Mouse (Mus musculus): Measurements from ENCODE around the gene Ergic2. TPM values are rescaled to one million over a fixed set of nuclear protein-coding genes. Genes with fewer than 3 reads are reported as not detected.
"Not testable (repeated sequence)": the region's sequence is repeated elsewhere in the genome, so short reads cannot be mapped to it uniquely, and the experiment has no call there.

Gene Ergic2
- polyA plus RNA-seq, 1 experiment from 2014 or later = 169 TPM

DNA sequence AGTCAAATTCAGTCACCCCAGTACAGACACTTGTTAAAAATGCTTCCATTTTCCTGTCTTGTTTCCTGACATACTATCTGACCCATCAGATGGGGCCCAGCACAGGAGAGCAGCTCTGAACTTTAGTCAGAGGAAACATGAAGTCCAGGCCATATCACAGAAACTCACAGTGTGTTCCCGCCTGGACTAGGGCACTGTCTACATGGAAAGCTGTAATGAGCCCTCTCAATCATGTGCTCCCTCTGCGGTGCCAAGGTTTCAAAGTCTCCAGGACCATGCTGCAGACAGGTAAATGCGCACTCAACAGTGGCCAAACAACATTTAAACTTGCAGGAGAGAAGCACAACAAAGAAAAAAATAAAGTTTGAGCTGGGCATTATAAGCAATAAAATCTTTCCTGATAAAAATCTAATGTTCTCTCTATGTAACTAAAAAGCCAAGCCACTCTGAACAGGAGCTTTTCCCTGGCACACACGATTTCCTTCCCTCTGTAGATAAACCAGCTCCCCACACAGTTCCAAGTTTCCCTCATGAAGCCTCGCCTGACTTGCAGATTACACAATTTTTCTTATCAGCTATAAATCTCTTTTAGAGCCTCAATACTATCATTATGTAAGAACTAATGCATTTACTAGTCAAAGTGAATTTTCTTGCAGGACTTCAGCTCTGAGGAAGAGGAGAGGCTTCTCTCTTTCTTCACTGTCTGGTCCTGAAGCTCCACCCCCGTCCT lies 18.0 kb downstream of the Ergic2 start:
- Histone ChIP-seq H3K4me2 (ENCODE audit: low read length) (no peak overlapping the region), H3K27me3 (replicated peaks; ENCODE audit: control insufficient read depth, insufficient read depth, low read length) (no peaks in the 10 kb centered on the region), H3K36me3 (ENCODE audit: control insufficient read depth, insufficient read depth, low read length) (peaks cover 77% of the 10 kb centered on the region), H3K9me3 (ENCODE audit: control insufficient read depth, low read length) (no peaks in the 10 kb centered on the region), H3K27ac (ENCODE audit: low read depth) (no peak overlapping the region), H3K9ac (ENCODE audit: low read length) (no peak overlapping the region), H3K4me3 (ENCODE audit: low read depth, low read length) (no peak overlapping the region), H3K4me1 (replicated peaks; ENCODE audit: control insufficient read depth, insufficient read depth, low read length) (no peaks in the 10 kb centered on the region)
- no peak for DNase-seq (ENCODE audit: low spot score)
- no peak for ATAC-seq (replicated peaks; ENCODE audit: low FRiP score, low TSS enrichment, low read depth)
- 79% methylated on average over 6 of the region's 6 CpGs for WGBS

DNA sequence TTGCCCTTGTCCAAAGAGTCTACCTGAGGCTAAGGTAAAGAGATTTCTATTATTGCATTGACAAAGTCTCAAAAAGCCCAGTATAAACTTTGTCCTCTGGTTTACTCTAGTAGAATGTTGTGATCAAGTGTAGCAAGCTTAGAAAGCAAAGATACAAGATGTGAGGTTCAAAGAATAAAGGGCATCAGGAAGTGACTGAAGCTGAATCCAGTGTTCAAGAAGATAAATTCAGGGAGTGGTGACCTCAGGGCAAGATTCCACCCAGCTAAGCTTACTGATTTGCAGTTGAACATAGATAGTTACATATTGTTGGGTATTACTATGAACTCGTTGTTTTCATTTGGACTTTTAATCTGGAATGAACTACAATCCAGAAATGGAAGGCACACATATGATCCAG lies 26.5 kb downstream of the Ergic2 start:
- Histone ChIP-seq H3K9ac (ENCODE audit: low read length) (no peak overlapping the region), H3K4me3 (ENCODE audit: low read depth, low read length) (no peak overlapping the region), H3K27me3 (replicated peaks; ENCODE audit: control insufficient read depth, insufficient read depth, low read length) (no peaks in the 10 kb centered on the region), H3K36me3 (ENCODE audit: control insufficient read depth, insufficient read depth, low read length) (peaks cover 92% of the 10 kb centered on the region), H3K4me2 (ENCODE audit: low read length) (no peak overlapping the region), H3K4me1 (replicated peaks; ENCODE audit: control insufficient read depth, insufficient read depth, low read length) (no peaks in the 10 kb centered on the region), H3K27ac (ENCODE audit: low read depth) (no peak overlapping the region), H3K9me3 (ENCODE audit: control insufficient read depth, low read length) (no peaks in the 10 kb centered on the region)
- 91% methylated on average over 1 of the region's 1 CpGs for WGBS
- DNase-seq (ENCODE audit: low spot score) = no peak
- no peak for ATAC-seq (replicated peaks; ENCODE audit: low FRiP score, low TSS enrichment, low read depth)

DNA sequence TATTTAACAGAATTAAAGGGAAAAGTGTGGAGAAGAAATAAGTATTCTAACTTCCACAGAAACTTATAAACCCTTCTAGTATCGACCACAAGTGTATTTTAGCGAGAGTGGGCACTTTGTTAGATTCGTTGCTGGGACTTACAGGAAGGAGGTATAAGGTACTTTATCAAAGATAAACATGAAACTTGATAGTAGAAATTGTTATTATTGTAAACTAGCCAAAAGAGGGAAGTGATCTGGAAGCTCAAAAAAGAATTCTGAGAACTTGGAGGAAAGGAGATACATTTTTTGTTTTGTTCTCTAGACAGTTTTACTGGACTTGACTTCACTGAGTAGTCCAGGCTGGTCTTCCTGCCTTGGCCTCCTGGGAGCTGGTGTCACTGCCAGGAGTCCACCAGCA lies 39.3 kb downstream of the Ergic2 start:
- no peak overlapping the region for H3K27ac ChIP-seq (ENCODE audit: low read depth)
- no peak overlapping the region for H3K4me2 ChIP-seq (ENCODE audit: low read length)
- DNase-seq (ENCODE audit: low spot score) (no peak), ATAC-seq (replicated peaks; ENCODE audit: low FRiP score, low TSS enrichment, low read depth) (no peak)
- no peak overlapping the region for H3K9ac ChIP-seq (ENCODE audit: low read length)
- H3K4me1 ChIP-seq (replicated peaks; ENCODE audit: control insufficient read depth, insufficient read depth, low read length) = no peaks in the 10 kb centered on the region
- H3K4me3 ChIP-seq (ENCODE audit: low read depth, low read length) = no peak overlapping the region
- H3K27me3 ChIP-seq (replicated peaks; ENCODE audit: control insufficient read depth, insufficient read depth, low read length) = no peaks in the 10 kb centered on the region
- H3K9me3 ChIP-seq (ENCODE audit: control insufficient read depth, low read length) = no peaks in the 10 kb centered on the region
- 66% methylated on average over 3 of the region's 3 CpGs for WGBS
- no peaks in the 10 kb centered on the region for H3K36me3 ChIP-seq (ENCODE audit: control insufficient read depth, insufficient read depth, low read length)

DNA sequence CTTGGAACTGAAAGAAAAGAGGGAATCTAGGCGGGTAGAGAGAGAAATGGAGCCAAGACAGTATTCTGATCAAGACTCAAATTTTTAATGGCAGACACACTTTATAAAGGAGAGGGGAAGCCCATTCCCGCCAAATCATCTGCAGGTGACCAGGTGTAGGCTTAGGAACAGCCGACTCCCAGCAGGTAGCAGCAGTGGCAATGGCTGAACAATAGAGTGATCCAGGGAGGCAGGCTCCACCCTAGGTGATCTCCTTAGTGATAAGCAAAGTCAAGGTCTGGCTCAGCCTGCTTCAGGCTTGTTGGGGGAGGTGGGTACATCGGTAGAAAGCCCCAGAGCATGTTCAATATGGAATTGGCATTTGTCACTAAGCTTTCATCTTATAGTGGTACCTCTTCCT lies 59.9 kb downstream of the Ergic2 start:
- ATAC-seq (replicated peaks; ENCODE audit: low FRiP score, low TSS enrichment, low read depth); H3K27ac ChIP-seq (ENCODE audit: low read depth); H3K9ac ChIP-seq (ENCODE audit: low read length); H3K4me3 ChIP-seq (ENCODE audit: low read depth, low read length); DNase-seq (ENCODE audit: low spot score); H3K4me1 ChIP-seq (replicated peaks; ENCODE audit: control insufficient read depth, insufficient read depth, low read length); H3K9me3 ChIP-seq (ENCODE audit: control insufficient read depth, low read length); H3K4me2 ChIP-seq (ENCODE audit: low read length); H3K36me3 ChIP-seq (ENCODE audit: control insufficient read depth, insufficient read depth, low read length); H3K27me3 ChIP-seq (replicated peaks; ENCODE audit: control insufficient read depth, insufficient read depth, low read length): not testable (repeated sequence)
- WGBS = 57% methylated on average over 4 of the region's 4 CpGs

DNA sequence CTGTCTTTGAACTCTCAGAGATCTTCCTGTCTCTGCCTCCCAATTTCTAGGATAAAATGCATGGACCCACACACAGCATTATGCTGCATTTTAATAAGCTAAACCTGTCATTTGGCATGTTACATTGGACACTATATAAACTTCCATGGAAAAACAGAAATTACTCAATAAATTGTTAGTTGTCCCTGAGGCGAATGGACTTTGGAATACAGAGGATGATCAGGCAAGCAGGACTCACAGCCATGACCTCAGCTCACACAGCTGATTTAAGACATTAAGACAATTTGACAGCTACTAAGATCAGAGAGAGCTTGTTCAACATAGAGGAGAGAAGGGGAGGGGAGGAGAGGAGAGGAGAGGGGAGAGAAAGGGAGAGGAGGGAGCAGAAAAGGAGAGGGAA lies 69.8 kb downstream of the Ergic2 start:
- DNase-seq (ENCODE audit: low spot score) (no peak), ATAC-seq (replicated peaks; ENCODE audit: low FRiP score, low TSS enrichment, low read depth) (no peak)
- no peaks in the 10 kb centered on the region for H3K9me3 ChIP-seq (ENCODE audit: control insufficient read depth, low read length)
- no peaks in the 10 kb centered on the region for H3K27me3 ChIP-seq (replicated peaks; ENCODE audit: control insufficient read depth, insufficient read depth, low read length)
- no peaks in the 10 kb centered on the region for H3K4me1 ChIP-seq (replicated peaks; ENCODE audit: control insufficient read depth, insufficient read depth, low read length)
- no peak overlapping the region for H3K4me2 ChIP-seq (ENCODE audit: low read length)
- WGBS = 93% methylated on average over 1 of the region's 1 CpGs
- H3K27ac ChIP-seq (ENCODE audit: low read depth) = no peak overlapping the region
- no peak overlapping the region for H3K9ac ChIP-seq (ENCODE audit: low read length)
- H3K4me3 ChIP-seq (ENCODE audit: low read depth, low read length) = no peak overlapping the region
- H3K36me3 ChIP-seq (ENCODE audit: control insufficient read depth, insufficient read depth, low read length) = no peaks in the 10 kb centered on the region

DNA sequence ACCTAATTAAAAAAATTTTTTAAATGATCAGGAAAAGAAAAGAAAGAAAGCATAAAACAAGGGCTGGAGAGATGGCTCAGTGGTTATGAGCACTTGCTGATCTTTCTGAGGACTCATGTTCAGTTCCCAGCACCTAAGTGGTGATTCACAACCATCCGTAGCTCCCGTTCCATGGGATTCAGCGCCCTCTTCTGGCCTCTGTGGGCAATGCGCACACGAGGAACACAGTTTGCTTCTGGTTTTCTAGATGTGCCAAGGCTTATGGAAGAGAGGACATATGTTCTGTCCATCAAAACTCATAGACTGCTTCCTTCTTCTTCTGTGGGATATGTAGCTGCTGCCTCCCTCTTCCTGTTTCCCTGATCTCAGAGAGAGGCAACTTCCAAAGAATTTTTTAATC lies 70.3 kb downstream of the Ergic2 start:
- Histone ChIP-seq H3K27ac (ENCODE audit: low read depth) (no peak overlapping the region), H3K9me3 (ENCODE audit: control insufficient read depth, low read length) (no peaks in the 10 kb centered on the region), H3K4me1 (replicated peaks; ENCODE audit: control insufficient read depth, insufficient read depth, low read length) (no peaks in the 10 kb centered on the region), H3K36me3 (ENCODE audit: control insufficient read depth, insufficient read depth, low read length) (no peaks in the 10 kb centered on the region), H3K4me2 (ENCODE audit: low read length) (no peak overlapping the region), H3K27me3 (replicated peaks; ENCODE audit: control insufficient read depth, insufficient read depth, low read length) (no peaks in the 10 kb centered on the region), H3K9ac (ENCODE audit: low read length) (no peak overlapping the region), H3K4me3 (ENCODE audit: low read depth, low read length) (no peak overlapping the region)
- WGBS = 77% methylated on average over 5 of the region's 5 CpGs
- ATAC-seq (replicated peaks; ENCODE audit: low FRiP score, low TSS enrichment, low read depth) (no peak), DNase-seq (ENCODE audit: low spot score) (no peak)

DNA sequence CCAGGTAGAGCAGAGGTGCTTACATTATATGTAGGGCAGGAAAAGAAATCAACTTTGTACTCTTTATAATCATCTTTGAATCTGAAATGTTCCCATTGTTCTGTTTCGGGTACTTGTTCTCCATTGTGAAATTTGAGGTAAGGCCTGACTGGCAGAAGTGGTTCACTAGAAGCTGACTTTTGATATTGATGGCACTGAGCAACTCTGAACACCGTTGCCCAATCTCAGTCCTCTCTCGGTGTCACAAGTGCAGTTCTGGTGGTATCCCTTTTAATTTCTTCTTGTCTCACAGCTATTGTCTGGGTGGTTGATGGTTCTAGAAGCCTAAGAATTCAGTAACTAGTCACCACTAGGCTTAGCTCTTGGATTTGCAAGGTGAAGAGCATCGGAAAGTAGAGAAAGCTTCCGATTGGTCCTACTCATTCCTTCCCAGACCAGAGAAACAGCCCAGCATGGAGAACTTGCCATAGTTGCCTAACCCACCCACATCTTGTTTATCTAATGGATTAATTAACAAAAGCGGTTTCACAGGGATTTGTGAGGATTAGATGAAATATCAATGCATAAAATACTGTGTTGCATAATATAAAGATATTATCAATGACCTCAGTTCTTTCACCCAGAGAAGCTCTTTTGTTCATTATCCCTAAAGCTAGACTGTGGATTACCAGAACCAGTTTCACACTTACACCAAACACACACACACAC lies 72.7 kb downstream of the Ergic2 start:
- no peaks in the 10 kb centered on the region for H3K36me3 ChIP-seq (ENCODE audit: control insufficient read depth, insufficient read depth, low read length)
- DNase-seq (ENCODE audit: low spot score) (no peak), ATAC-seq (replicated peaks; ENCODE audit: low FRiP score, low TSS enrichment, low read depth) (no peak)
- no peaks in the 10 kb centered on the region for H3K9me3 ChIP-seq (ENCODE audit: control insufficient read depth, low read length)
- no peak overlapping the region for H3K4me2 ChIP-seq (ENCODE audit: low read length)
- no peak overlapping the region for H3K27ac ChIP-seq (ENCODE audit: low read depth)
- H3K4me3 ChIP-seq (ENCODE audit: low read depth, low read length) = no peak overlapping the region
- no peak overlapping the region for H3K9ac ChIP-seq (ENCODE audit: low read length)
- H3K27me3 ChIP-seq (replicated peaks; ENCODE audit: control insufficient read depth, insufficient read depth, low read length) = no peaks in the 10 kb centered on the region
- WGBS = 87% methylated on average over 6 of the region's 6 CpGs
- H3K4me1 ChIP-seq (replicated peaks; ENCODE audit: control insufficient read depth, insufficient read depth, low read length) = no peaks in the 10 kb centered on the region

DNA sequence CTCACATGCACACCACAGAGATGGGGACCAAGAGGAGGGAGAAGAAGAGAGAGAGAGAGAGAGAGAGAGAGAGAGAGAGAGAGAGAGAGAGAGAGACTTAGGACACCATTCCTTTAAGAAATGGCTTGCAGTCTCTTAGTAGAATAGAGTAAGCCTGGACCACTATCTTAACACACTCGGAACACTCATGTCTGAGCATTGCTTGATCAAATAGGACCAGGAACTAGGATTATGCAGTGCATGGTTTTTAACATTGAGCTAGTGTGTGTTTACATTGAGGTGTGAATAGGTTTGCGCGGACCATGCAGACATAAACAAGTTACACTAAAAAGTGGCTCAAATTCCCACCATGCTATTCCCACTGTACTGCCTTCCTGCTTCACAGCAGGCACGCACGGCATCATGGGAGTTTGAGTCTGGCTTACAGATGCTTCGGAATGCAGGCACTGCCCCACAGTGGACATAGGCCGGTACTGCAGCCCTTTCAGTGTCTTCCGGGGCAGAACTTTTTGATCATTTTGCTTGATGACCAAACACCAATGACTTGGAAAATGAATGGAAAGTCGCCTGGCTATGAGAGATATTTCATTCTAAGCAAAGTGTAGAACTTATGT lies 76.3 kb downstream of the Ergic2 start:
- WGBS = 29% methylated on average over 9 of the region's 9 CpGs
- Histone ChIP-seq H3K27ac (ENCODE audit: low read depth) (no peak overlapping the region), H3K4me1 (replicated peaks; ENCODE audit: control insufficient read depth, insufficient read depth, low read length) (no peaks in the 10 kb centered on the region), H3K4me3 (ENCODE audit: low read depth, low read length) (no peak overlapping the region), H3K27me3 (replicated peaks; ENCODE audit: control insufficient read depth, insufficient read depth, low read length) (no peaks in the 10 kb centered on the region), H3K36me3 (ENCODE audit: control insufficient read depth, insufficient read depth, low read length) (no peaks in the 10 kb centered on the region), H3K9me3 (ENCODE audit: control insufficient read depth, low read length) (no peaks in the 10 kb centered on the region), H3K9ac (ENCODE audit: low read length) (no peak overlapping the region), H3K4me2 (ENCODE audit: low read length) (no peak overlapping the region)
- peak; percentile 80 for DNase-seq (ENCODE audit: low spot score)
- ATAC-seq (replicated peaks; ENCODE audit: low FRiP score, low TSS enrichment, low read depth) = 0 out of 2 replicates have a peak, but pooled peaks have one; percentile 40

Measured in intestine, embryonic 14.5 days (tissue).